Mouse (Mus musculus): ENCODE measurements around the gene Apela.

DNA sequence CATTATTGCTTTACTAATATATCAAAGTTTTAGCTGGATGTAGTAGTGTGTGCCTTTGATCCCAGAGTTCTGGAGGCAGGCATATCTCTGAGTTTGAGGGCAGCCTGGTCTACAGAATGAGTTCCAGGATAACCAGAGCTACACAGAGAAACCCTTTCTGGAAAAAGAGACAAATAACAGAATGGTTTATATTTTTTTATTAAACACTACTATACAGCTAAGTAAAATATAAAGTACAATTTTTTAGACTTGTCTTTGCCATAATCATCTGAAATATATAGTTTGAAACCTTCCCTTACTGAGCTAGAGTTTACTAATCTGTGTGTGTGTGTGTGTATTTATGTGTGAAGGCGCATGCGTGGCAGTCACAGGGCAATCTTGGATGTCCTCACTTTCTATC lies 37.6 kb upstream of the Apela start, which contains the start of gene Gm10663:
- no peak for TF ChIP-seq GATA1 (IDR thresholded peaks at IDR 0.05; ENCODE audit: borderline replicate concordance, low read length)
- TF ChIP-seq FLI1 (IDR thresholded peaks at IDR 0.05; ENCODE audit: low read length), result no peak
